Mouse (Mus musculus): ENCODE data around the gene Timm50. TPM values are rescaled to one million over a fixed set of nuclear protein-coding genes. Genes with fewer than 3 reads are reported as not detected.

Gene Timm50
- total and polyA plus RNA-seq, 2 experiments from 2014 or later: 82.9 to 125 TPM

DNA sequence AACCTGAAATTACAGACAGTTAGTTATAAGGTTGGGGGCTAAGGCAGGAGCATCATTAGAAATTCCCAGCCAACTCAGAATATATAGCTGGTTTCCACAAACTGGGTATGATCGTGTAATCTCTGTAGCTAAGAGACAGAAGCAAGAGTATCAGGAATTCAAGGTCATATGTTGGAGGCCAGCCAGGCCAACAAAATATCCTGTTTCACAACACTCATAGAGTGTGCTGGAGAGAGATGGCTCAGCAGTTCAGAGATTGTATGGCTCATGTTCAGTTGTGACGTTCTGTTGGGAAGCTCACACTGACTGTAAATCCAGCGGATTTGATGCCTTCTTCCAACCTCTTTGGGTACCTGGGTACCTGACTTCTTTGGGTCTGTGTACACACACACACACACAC lies 35.9 kb upstream of the Timm50 start:
- Histone ChIP-seq H3K27me3 (ENCODE audit: insufficient read depth, low read length) (no peaks in the 10 kb centered on the region), H3K27ac (no peak overlapping the region), H3K4me2 (ENCODE audit: low read depth, low read length) (no peak overlapping the region), H3K36me3 (ENCODE audit: insufficient read depth, low read length) (no peaks in the 10 kb centered on the region), H3K9ac (replicated peaks; ENCODE audit: low read length) (no peak overlapping the region), H3K9me3 (ENCODE audit: low read length) (no peaks in the 10 kb centered on the region), H3K4me1 (ENCODE audit: insufficient read depth, low read length) (peaks cover 7% of the 10 kb centered on the region; the same call in 1 of the 2 replicates), H3K4me3 (ENCODE audit: low read length) (no peak overlapping the region)
- ATAC-seq (no peak), DNase-seq (ENCODE audit: low spot score) (no peak)
- 77% methylated on average over 3 of the region's 3 CpGs for WGBS
- TF ChIP-seq CTCF (IDR thresholded peaks at IDR 0.05; ENCODE audit: low read depth): no peak

DNA sequence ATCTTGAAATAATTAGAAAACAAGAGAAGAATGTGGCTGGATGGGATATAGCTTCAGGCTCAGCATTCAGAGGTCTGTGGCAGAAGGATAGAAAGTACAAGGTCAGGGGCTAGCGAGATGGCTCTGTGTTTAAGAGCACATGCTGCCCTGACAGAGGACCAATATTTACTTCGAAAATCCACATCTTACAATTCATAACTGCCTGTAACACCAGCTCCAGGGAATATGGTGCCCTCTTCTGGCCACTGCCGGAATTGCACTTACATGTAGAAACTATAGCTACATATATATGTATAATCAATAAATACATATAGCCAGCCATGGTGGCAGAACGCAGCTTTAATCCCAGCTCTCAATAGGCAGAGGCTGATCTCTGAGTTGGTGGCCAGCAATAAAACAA lies 32.8 kb upstream of the Timm50 start:
- H3K4me2 ChIP-seq (ENCODE audit: low read depth, low read length): no peak overlapping the region
- WGBS: 5% methylated on average over 4 of the region's 4 CpGs
- H3K27ac ChIP-seq: no peak overlapping the region
- no peak overlapping the region for H3K9ac ChIP-seq (replicated peaks; ENCODE audit: low read length)
- peak; percentile 91 for TF ChIP-seq CTCF (IDR thresholded peaks at IDR 0.05; ENCODE audit: low read depth)
- no peaks in the 10 kb centered on the region for H3K4me1 ChIP-seq (ENCODE audit: insufficient read depth, low read length)
- no peak overlapping the region for H3K4me3 ChIP-seq (ENCODE audit: low read length)
- no peaks in the 10 kb centered on the region for H3K9me3 ChIP-seq (ENCODE audit: low read length)
- DNase-seq (ENCODE audit: low spot score) (peak; percentile 77), ATAC-seq (no peak)
- no peaks in the 10 kb centered on the region for H3K27me3 ChIP-seq (ENCODE audit: insufficient read depth, low read length)
- no peaks in the 10 kb centered on the region for H3K36me3 ChIP-seq (ENCODE audit: insufficient read depth, low read length)

DNA sequence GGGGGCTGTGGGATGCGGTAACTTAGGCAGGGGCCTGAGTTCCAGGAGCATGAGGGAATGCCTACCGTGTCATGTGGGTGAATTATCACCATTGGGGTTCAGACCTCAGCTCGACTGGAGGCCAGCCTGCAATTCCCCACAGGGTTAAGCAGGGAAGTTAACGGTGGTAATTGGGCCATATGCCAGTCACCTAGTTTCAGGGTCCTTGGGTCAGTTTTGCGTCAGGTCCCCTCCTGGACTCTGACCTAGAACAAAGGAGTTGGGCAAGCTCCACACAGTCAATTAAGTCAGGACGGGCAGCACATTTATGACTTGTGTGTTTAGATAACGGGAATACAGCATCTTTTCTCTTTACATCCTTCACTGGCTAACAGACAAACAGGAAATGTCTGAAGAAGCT lies 29.5 kb upstream of the Timm50 start:
- no peak overlapping the region for H3K27ac ChIP-seq
- no peak overlapping the region for H3K9ac ChIP-seq (replicated peaks; ENCODE audit: low read length)
- ATAC-seq: no peak
- DNase-seq (ENCODE audit: low spot score): no peak
- no peak overlapping the region for H3K4me3 ChIP-seq (ENCODE audit: low read length)
- 50% methylated on average over 7 of the region's 7 CpGs for WGBS
- H3K9me3 ChIP-seq (ENCODE audit: low read length): no peaks in the 10 kb centered on the region
- no peaks in the 10 kb centered on the region for H3K27me3 ChIP-seq (ENCODE audit: insufficient read depth, low read length)
- no peaks in the 10 kb centered on the region for H3K36me3 ChIP-seq (ENCODE audit: insufficient read depth, low read length)
- H3K4me1 ChIP-seq (ENCODE audit: insufficient read depth, low read length): no peaks in the 10 kb centered on the region
- TF ChIP-seq CTCF (IDR thresholded peaks at IDR 0.05; ENCODE audit: low read depth): no peak
- H3K4me2 ChIP-seq (ENCODE audit: low read depth, low read length): no peak overlapping the region

DNA sequence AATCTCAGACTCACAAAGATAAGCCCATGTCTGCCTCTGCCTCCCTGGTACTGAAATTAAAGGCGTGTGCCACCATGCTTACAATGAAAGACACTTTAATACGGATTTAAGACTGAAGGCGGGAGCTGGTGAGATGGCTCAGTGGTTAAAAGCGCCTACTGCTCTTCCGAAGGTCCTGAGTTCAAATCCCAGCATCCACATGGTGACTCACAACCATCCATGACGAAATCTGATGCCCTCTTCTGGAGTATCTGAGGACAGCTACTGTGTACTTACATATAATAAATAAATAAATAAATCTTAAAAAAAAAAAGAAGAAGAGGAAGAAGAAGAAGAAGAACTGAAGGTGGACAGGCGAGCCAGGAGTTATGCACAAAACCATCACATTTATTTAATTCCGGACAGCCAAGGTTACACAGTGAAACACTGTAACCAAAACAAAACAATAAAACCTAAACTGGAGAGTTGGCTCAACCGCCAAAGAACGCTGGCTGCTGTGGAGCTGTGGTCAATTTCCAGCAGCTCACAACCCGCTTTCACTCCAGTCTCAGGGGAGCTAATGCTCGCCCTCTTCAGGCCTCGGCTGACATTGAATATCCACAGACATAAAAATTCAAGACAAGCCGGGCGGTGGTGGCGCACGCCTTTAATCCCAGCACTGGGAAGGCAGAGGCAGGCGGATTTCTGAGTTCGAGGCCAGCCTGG lies 27.5 kb upstream of the Timm50 start:
- H3K9me3 ChIP-seq (ENCODE audit: low read length): no peaks in the 10 kb centered on the region
- H3K4me3 ChIP-seq (ENCODE audit: low read length): peak overlapping the region; percentile 96
- H3K4me2 ChIP-seq (ENCODE audit: low read depth, low read length): peak overlapping the region; percentile 86
- TF ChIP-seq CTCF (IDR thresholded peaks at IDR 0.05; ENCODE audit: low read depth): peak; percentile 25; the same call in 1 of the 2 replicates
- no peaks in the 10 kb centered on the region for H3K27me3 ChIP-seq (ENCODE audit: insufficient read depth, low read length)
- no peak overlapping the region for H3K9ac ChIP-seq (replicated peaks; ENCODE audit: low read length)
- H3K4me1 ChIP-seq (ENCODE audit: insufficient read depth, low read length): no peaks in the 10 kb centered on the region
- WGBS: 76% methylated on average over 19 of the region's 19 CpGs
- DNase-seq (ENCODE audit: low spot score) (peak; percentile 60), ATAC-seq (no peak)
- H3K36me3 ChIP-seq (ENCODE audit: insufficient read depth, low read length): no peaks in the 10 kb centered on the region
- peak overlapping the region; percentile 91 for H3K27ac ChIP-seq

DNA sequence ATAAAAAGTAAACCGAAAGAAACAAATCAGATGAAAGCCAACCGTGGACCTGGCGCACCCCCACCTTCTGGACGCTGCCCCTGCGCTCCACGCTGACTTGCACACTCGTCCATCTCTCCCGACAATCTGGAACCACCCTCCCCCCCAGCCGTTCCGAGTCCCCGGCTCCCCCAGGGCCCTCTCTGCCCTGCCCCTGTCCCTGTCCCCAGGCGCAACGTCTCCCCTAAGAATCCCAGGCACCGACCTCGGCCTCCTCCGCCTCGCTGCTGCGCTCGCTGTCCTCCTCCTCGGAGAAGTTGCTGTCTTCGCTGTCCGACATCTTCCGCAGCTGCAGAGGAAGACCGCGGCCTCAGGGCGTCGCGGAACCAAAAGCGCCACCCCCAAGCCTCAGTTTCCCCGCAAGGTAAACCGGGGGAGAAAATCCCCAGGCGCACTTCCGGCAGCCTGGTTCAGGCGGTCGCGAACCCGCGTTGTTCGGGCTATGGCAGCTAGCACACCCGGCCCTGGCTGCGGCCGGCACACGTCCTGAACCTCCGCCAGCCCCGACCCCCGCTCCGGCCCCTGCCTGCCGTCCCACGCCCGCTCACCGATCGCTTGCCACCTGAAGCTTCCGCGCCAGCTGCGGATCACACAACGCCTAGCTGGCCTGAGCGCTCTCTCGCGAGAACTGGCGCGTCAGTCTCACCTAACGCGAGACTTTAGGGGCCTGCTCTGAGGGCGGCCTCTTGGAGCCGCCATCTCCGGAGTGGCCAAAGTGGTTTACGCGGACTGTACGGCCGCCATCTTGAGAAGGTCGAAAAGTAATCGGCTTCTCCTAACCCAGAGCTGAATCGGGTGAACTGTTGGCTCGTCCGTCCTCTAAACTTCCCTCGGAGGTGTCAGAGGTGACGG lies 26.5 kb upstream of the Timm50 start, which contains the start of gene Supt5:
Gene Supt5, minus strand, starts transcription at position 639 of the 891 bp plus-strand sequence.
- peak within 1 kb of the TSS; percentile 91 for H3K27ac ChIP-seq
- 1% methylated on average over 77 of the region's 77 CpGs for WGBS
- H3K36me3 ChIP-seq (ENCODE audit: insufficient read depth, low read length): no peaks in the 10 kb centered on the region
- H3K4me1 ChIP-seq (ENCODE audit: insufficient read depth, low read length): no peaks in the 10 kb centered on the region
- H3K4me3 ChIP-seq (ENCODE audit: low read length): peak within 1 kb of the TSS; percentile 96
- H3K9ac ChIP-seq (replicated peaks; ENCODE audit: low read length): peak within 1 kb of the TSS; percentile 98
- no peaks in the 10 kb centered on the region for H3K9me3 ChIP-seq (ENCODE audit: low read length)
- peak; percentile 99 for DNase-seq (ENCODE audit: low spot score)
- peak within 1 kb of the TSS; percentile 86 for H3K4me2 ChIP-seq (ENCODE audit: low read depth, low read length)
- TF ChIP-seq CTCF (IDR thresholded peaks at IDR 0.05; ENCODE audit: low read depth): no peak
- ATAC-seq: peak; percentile 99
- no peaks in the 10 kb centered on the region for H3K27me3 ChIP-seq (ENCODE audit: insufficient read depth, low read length)

DNA sequence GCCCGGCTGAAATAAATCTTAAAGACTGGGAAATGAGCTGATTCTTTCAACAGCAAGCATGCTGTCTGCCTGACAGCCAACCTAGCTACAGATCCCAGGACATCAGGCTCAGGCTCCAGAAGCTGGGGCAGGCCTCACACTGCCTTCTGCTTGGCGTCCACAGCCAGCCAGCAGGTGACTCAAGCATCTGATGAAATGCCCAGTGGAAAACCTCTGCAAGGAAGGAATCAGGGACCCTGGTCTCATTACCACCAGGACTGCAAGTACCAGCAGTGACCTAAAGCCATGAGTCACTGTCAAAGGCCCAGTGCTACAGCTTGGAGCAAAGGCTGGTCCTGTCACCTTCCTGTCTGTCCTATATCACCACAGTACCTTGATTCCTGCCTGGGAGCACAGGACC lies 23.6 kb upstream of the Timm50 start:
- no peak overlapping the region for H3K9ac ChIP-seq (replicated peaks; ENCODE audit: low read length)
- H3K27me3 ChIP-seq (ENCODE audit: insufficient read depth, low read length): no peaks in the 10 kb centered on the region
- TF ChIP-seq CTCF (IDR thresholded peaks at IDR 0.05; ENCODE audit: low read depth): no peak
- no peak overlapping the region for H3K4me3 ChIP-seq (ENCODE audit: low read length)
- ATAC-seq (no peak), DNase-seq (ENCODE audit: low spot score) (no peak)
- peaks cover 3% of the 10 kb centered on the region; the same call in 1 of the 2 replicates for H3K36me3 ChIP-seq (ENCODE audit: insufficient read depth, low read length)
- 89% methylated on average over 2 of the region's 2 CpGs for WGBS
- no peak overlapping the region for H3K27ac ChIP-seq
- no peaks in the 10 kb centered on the region for H3K9me3 ChIP-seq (ENCODE audit: low read length)
- no peak overlapping the region for H3K4me2 ChIP-seq (ENCODE audit: low read depth, low read length)
- no peaks in the 10 kb centered on the region for H3K4me1 ChIP-seq (ENCODE audit: insufficient read depth, low read length)

Measured in hindbrain, postnatal 0 days (tissue).